Mouse (Mus musculus): ENCODE results near the gene Gm42878.

DNA sequence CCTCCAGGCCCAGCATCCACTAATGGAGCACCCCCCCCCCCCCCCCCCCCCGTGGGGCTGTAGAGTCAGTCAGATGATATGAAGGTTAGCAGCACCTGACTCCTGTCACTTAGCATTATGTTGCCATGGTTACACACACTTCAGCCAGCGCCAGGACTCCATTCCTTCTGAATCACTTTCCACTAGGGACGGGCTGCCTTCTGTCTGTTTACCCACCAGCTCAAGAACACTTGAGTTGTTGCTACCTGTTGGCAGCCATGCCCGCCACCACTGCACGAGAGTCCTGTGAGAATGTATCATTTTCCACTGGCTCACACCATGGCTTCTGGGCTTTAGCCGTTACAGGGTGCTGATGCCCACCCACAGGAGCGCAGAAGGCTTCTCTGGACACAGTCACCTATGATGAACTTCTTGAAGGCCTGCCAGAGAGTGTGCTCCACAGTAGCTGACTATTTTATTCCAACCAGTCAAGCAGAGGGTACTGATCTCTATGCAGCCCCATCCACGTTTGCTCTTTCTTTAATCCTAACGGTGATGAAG is 24.7 kb upstream of the Gm42878 start:
- no peak for TF ChIP-seq POLR2A (IDR thresholded peaks at IDR 0.05; ENCODE audit: low read depth, low read length)
- TF ChIP-seq CTCF (conservative IDR thresholded peaks at IDR 0.05; ENCODE audit: insufficient read depth, insufficient read length, low read depth, low read length), result no peak
